Mouse (Mus musculus) thymus, adult 2 months (tissue): ENCODE measurements around the gene Ankrd52.

Experiments
- CTCF ChIP-seq: fragments of 200-500 bp; IDR thresholded peaks from 2 replicates; pipeline ENCODE4 v1.5.1; 2012; ENCODE audit warnings: mild to moderate bottlenecking, control low read depth, low read length, moderate library complexity, borderline replicate concordance; ENCODE audit not compliant: control insufficient read depth, poor library complexity, insufficient read depth; ENCODE audit errors: extremely low read depth
- POLR2A ChIP-seq: fragments of 200-500 bp; IDR thresholded peaks from 2 replicates; pipeline ENCODE4 v1.6.1; 2012; ENCODE audit warnings: mild to moderate bottlenecking, low read length, control low read depth, moderate library complexity; ENCODE audit not compliant: control insufficient read depth, poor library complexity, insufficient read depth; ENCODE audit errors: extremely low read depth

GRCm38 (mm10) chr10:128377940-128378448 lies 1.1 kb downstream of the Ankrd52 start:
- TF ChIP-seq CTCF = no peak
- TF ChIP-seq POLR2A = no peak
